Mouse (Mus musculus): ENCODE data around the gene Jph2.

DNA sequence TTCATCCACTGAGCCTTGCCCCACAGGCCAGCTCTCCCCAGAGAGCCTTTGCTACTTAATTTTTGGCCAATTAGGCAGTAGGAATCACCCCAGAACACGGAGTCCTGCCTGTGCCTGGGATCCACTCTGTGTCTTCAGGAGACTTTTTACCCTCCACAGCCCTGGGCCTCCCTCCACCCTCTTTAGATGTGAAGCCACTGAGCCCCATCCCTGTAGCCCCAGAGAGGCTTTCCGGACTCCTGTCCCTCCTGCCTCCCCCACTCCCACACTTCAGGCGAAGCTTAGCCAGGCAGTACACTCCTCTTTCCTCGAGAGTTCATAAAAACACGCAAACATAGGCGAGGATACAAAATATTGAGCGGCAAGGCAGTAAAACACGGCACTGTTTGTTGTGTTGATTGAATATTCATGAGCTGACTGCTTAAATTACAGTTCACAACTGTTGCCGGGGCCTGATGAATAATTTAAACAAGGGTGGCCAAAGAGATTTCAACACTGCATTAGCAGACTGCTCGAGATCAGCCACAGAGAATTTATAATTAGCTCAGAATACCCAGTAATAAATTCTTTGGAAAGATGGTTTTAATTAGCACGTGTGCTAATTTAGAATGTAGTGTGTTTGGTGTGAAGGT is 100.7 kb downstream of the Jph2 start:
- TF ChIP-seq USF1 (IDR thresholded peaks at IDR 0.05; ENCODE audit: low read depth): no peak
- no peak for TF ChIP-seq CTCF (IDR thresholded peaks at IDR 0.05; ENCODE audit: control insufficient read depth, insufficient read depth, insufficient read length)

Measured in C2C12 (cell line).